Mouse (Mus musculus): ENCODE results near the gene Ccdc185.

Ccdc185 gene

DNA sequence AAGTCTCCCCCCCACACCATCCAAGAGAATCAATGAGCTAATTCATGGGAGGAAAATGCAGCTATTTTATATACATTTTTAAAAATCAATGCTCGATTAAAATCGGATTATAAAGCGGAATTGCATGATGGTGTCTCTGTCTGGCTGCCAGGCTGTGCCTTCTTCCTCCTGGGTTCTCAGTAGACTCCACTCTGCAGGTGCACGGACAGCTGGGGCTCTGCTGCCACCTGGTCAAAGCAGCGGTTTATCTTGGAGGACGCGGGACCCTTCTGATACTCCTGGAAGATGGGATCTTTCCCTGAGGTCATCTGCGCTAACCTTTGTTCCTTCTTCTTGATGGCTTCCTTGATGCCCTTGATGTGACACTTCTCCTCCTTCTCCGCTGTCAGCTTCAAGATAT, 1.9 kb downstream of the Ccdc185 start:
- DNase-seq (ENCODE audit: low read depth, low spot score), result no peak

DNA sequence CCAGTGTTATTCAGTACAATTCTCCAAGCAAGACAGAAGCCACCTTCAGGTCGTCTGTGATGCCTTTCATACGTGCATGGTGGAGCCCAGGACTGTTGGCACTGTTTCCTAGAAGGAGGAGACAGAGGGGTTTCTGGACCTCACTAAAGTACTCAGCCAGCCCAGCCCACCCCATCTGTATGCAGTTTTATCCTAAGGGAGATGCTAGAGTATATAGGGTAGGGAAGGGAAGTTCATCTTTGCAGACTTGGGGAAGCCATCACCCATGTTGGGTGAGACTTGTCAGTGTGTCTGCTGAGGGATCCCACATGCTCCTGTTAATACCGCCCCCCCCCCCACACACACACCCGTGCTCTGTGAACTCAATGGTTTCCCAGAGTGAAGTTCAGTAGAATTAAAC, 13.1 kb downstream of the Ccdc185 start:
- DNase-seq (ENCODE audit: low read depth, low spot score), result no peak

DNA sequence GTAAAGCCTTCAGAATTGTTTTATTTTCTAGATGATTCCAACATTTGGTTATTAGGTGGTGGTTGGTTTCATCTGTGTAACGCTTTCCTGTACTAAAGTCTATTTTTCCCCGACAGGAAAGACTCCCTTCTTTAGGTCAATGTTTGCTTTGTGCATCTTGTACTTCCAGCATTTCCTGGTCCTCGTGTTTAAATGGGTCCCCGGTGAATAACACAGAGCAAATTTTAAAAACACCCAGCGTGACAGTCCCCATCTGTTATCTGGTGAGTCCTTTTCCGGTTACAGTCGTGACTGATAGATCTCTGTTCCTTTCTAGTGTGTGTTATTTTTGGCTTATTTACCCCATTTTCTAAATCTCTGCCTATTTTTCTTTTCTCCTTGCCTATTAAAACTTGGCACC, 16.3 kb downstream of the Ccdc185 start:
- DNase-seq (ENCODE audit: low read depth, low spot score), result no peak

DNA sequence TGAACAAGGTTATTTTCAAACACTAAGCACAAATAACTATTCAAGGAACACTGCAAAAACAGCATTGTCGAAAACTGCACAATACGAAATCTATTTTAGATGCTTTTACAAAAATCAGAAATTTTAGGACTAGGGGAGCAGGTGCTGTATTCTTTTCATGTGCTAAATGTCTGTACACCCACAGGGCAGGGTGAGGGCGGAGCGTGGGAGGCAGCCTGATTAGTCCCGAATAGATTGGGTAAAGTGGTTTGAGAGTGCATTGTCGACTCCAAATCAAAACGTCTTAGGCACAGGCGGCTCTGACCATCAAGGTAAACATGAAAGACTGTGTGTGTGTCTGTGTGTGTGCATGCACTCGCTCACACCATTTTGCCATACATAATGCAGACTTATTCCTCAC, 20.0 kb downstream of the Ccdc185 start:
- no peak for DNase-seq (ENCODE audit: low read depth, low spot score)

DNA sequence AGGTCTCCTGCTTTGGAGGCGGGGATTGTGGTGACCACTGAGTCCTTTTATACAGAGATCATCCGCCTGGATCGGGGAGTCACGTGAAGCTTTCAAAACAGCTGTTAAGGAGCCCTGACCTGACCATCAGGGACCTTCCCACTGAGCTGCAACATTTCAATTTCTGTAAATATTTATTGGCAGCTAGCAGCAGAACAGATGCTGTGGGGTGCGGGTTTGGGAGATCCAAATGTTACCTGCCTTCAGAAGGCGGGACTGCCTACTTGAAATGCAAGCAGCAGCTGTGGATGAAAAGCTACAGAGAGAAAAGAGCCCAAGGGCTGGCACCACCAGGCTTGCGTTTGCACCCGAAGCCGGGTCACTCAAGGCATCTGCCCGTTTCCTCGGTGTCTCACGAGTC, 21.4 kb downstream of the Ccdc185 start:
- no peak for DNase-seq (ENCODE audit: low read depth, low spot score)

DNA sequence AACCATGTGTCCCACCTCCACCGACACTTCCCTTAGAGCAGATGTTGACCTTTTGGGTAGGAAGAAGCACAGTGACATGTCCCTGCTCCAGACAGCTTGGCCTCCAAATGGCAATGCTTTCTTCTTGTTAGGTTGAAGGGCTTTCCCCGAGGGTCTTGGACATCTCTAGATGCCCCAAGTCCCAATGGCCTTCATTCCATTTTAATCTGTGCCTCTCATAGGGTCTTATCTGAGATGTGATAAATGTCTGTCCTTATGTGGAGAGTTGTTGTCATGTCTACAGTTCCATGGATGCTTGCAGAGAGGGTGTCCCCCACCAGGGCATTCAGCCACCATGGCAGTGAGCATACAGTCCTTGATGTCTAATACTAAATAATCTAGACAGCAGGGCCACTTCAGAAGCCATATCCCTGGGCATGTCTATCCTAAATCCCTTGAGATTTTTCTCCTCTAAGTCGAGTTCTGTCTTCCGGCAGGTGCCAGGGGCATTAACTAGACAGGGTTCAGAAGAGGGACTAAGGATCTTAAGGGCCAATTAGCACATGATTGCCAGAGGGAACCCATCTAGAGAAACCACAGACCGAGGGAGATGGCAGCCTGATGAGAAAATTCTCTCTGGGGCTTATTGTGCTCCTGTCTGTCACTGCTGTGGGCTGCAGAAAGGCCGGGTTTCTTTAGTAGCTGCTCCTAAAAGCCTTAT, 34.6 kb downstream of the Ccdc185 start:
- DNase-seq (ENCODE audit: low read depth, low spot score), result no peak

DNA sequence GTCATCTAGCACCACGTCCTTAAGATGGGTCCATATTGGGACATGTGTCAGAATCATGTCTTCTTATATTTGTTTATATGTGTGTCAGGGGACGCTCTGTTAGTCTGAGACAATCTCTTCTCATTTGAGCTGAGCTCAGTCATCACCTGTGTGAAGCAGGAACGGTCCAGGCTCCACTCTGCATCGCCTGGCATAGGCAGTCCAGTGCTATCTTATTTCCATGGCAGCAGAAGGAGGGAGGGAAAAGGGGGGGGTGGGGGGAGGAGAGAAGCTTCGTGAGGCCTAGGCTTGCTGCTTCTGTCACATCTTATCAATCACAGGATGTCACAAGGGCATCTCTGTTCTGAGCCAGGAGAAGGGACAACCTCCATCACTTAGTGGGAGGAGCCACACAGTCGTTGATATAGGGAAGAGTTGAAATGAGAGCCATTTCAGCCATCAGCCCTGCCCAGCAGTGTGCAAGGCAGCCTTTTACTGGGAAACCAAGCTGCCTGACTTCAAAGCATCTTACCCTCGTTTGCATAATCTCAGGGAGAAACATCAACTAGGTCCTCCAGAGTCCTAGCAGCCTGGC, 37.5 kb downstream of the Ccdc185 start:
- no peak for DNase-seq (ENCODE audit: low read depth, low spot score)

DNA sequence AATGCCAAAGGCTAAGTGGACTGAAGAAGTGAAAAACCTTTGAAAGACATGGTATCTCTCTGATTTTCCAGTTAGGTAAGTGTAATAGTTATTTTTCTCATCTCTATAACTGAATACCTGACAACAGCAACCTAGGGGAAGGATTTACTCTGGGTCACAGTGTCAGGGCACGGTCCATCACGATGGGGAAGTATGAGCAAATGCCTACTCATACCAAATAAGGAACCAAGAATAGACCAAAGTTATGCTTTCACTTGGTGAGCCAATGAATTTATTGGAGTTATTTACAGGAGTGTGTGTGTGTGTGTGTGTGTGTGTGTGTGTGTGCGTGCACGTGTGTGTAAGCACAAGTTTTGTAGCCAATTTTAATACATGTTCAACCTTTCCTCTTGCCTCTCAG, 41.5 kb downstream of the Ccdc185 start:
- no peak for DNase-seq (ENCODE audit: low read depth, low spot score)

DNA sequence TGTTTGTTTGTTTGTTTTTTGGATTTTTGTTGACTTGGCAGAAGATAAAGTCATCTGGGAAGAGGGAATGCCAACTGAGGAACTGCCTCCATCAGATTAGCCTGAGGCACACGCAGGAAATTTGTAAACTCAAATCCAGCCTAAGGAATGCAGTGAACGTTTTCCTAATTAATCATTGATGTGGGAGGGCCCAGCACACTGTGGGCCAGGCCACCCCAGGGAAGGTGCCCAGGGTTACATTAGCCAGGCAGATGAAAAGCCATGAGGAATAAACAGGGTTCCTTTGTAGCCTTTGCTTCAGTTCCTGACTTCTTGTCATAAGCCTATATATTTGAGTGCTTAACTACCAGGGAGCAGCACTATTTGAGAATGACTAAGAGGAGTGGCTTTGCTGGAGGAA, 44.1 kb downstream of the Ccdc185 start:
- DNase-seq (ENCODE audit: low read depth, low spot score), result no peak

DNA sequence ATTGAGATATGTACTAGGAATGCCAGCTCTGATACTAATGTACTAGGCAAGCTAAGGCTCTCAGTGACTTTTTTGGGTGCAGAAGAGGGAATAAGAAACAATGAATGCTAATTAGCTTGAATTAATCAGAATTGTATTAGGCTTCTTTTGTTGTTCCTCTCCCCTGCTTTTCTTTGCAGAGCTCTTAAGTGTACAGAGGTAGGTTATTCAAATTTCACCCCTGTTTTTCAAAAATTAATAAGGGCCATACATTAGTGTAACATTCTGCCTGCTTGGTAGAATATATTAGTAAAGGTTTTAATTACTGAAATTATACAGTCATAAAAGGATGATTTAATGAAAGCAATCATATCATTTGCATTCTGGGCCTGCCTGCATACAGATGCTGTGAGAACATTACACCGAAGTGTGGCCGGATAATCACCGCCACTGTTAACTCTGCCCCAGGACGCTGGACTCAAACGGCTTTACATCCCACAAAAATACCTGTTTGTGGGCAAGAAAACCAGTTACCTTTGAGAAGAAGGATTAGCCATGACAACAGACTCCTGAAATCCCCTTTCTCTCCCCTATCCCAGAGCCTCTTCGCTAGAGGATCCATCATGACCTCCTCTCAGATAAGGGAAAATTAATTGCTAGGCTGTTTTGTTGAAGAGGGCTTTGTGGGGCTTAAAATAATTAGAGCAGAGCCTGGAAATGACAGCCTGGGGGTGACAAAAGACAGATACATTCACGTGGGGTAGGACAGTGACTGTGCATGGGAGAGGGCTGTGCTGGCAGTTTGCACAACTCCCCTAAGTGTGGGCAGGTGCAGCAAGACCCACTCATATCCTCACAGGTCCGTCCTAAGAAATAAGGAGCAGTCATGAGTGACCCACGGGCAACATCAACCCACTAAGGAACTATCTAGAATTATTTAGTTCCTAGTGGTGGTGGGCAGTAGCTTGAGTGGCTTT, 49.3 kb downstream of the Ccdc185 start:
- DNase-seq (ENCODE audit: low read depth, low spot score), result no peak
